13 mouse cellular contexts compared by ENCODE assay signal in the genomic region with DNA sequence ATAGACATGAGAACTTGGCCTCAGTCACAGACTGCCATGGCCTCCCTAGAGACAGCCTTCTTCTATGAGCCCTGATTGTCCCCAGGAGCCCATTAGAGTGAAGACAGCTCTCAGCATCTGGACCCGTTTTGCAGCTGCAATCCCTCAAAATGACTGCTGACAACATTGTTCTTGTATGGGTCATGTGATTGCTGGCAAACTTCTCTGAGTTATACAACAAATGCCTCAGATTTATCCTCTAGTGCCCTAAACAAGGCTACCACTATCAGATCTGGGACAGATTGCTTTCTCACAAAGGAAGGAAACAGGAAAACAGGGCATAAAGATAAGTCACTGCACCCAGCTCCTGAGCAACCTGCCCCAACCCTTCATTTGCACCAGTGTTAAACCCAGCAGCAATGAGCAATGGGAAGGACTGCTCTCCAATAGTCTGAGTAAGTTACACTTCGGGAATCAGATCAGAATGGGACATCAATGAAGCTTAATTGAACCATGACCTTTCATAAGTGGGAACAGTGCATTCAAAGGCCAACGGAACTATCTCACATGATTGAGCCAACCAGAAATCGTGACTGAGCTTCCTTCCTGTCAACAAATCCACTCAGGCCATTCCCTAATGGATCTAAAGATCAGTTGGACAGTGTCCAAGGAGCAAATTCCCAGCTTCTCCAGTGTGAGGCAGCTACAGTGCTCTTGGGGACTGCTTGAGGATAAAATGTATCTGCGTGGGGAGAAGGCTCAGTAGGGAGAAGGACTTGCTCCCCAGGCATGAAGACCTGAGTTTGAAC. TPM values are rescaled to one million over a fixed set of nuclear protein-coding genes. Genes with fewer than 3 reads are reported as not detected.
DNase-seq lines count a peak whose midpoint lies in the region; ATAC-seq lines count a peak whose summit lies in the region.
"Had no signal": no experiment of that assay in that cellular context is flagged by ENCODE, and none has a peak within 500 bp of the region (broad histone marks: within the 10 kb centered on the region; RNA-seq: fewer than 3 reads in every experiment).

No protein-coding gene starts in this region.

- peak; percentile 97 for DNase-seq in heart, adult 11 months
- DNase-seq in heart, embryonic 10.5 days (ENCODE audit: low spot score), result no peak
- DNase-seq in heart, postnatal 4 days, result peak; percentile 35
- DNase-seq in kidney, postnatal 14 days, result peak; percentile 82
- peak; percentile 30 for DNase-seq in skeletal muscle tissue, adult 2 months (ENCODE audit: low read depth, low spot score)
- no peak for DNase-seq in cerebellum, adult 9-10 months
- no peak for DNase-seq in urinary bladder, postnatal 36 days (ENCODE audit: low spot score in 2 of 2)
- DNase-seq in midbrain, embryonic 14.5 days, result no peak
- DNase-seq: cerebellum, adult 8-10 months; gastrocnemius, postnatal 10 days had no signal

- H3K4me1 ChIP-seq in heart, embryonic 10.5 days, result no peaks in the 10 kb centered on the region
- no peaks in the 10 kb centered on the region for H3K4me1 ChIP-seq in midbrain, embryonic 14.5 days (ENCODE audit: control insufficient read depth, insufficient read depth, low read length)
- H3K4me1 ChIP-seq: limb, embryonic 13.5 days had no signal

- no peaks in the 10 kb centered on the region for H3K27me3 ChIP-seq in heart, embryonic 10.5 days (ENCODE audit: insufficient read depth, poor library complexity, severe bottlenecking)
- no peaks in the 10 kb centered on the region for H3K27me3 ChIP-seq in midbrain, embryonic 14.5 days (ENCODE audit: control insufficient read depth, insufficient read depth, low read length)
- H3K27me3 ChIP-seq: limb, embryonic 13.5 days had no signal

- H3K36me3 ChIP-seq in heart, embryonic 10.5 days, result no peaks in the 10 kb centered on the region
- H3K36me3 ChIP-seq in midbrain, embryonic 14.5 days (ENCODE audit: control insufficient read depth, insufficient read depth, low read length), result no peaks in the 10 kb centered on the region
- H3K36me3 ChIP-seq: limb, embryonic 13.5 days had no signal

- H3K27ac ChIP-seq in heart, embryonic 10.5 days, result no peak overlapping the region
- H3K27ac ChIP-seq in midbrain, embryonic 14.5 days (replicated peaks; ENCODE audit: low read depth, low read length), result no peak overlapping the region
- H3K27ac ChIP-seq: limb, embryonic 13.5 days had no signal

- no peak for ATAC-seq in midbrain, embryonic 14.5 days (ENCODE audit: low FRiP score, low TSS enrichment)

- WGBS in heart, embryonic 10.5 days, result 40% methylated on average over 5 of the region's 5 CpGs
- WGBS in midbrain, embryonic 14.5 days, result 82% methylated on average over 5 of the region's 5 CpGs

- H3K4me2 ChIP-seq in midbrain, embryonic 14.5 days (ENCODE audit: low read length), result no peak overlapping the region
- H3K4me2 ChIP-seq: limb, embryonic 13.5 days had no signal

- no peak overlapping the region for H3K9ac ChIP-seq in midbrain, embryonic 14.5 days (replicated peaks; ENCODE audit: low read length)
- H3K9ac ChIP-seq: limb, embryonic 13.5 days had no signal

- no peak overlapping the region for H3K4me3 ChIP-seq in heart, embryonic 10.5 days
- no peak overlapping the region for H3K4me3 ChIP-seq in midbrain, embryonic 14.5 days (replicated peaks; ENCODE audit: low read depth, low read length)
- H3K4me3 ChIP-seq: limb, embryonic 13.5 days had no signal

- H3K9me3 ChIP-seq in heart, embryonic 10.5 days, result no peaks in the 10 kb centered on the region
- no peaks in the 10 kb centered on the region for H3K9me3 ChIP-seq in midbrain, embryonic 14.5 days (ENCODE audit: control insufficient read depth, low read length)
- H3K9me3 ChIP-seq: limb, embryonic 13.5 days had no signal

RNA-seq across cellular contexts. Expression of a gene that starts 4.4 kb away (rescaled TPM):
- polyA plus RNA-seq in heart, embryonic 10.5 days (2016; fragmentation: Nextera tagmentation; extraction: Ambion mirVana), result 0.60 and 0.62 TPM in 2 replicates
- total RNA-seq in heart, postnatal 4 days (2021), result 10 to 100 TPM in 1 of 2 experiments, 1 to 10 TPM in 1; 9.0 to 10.2 TPM
- 0.54 and 0.67 TPM in 2 replicates for polyA plus RNA-seq in midbrain, embryonic 14.5 days (2014; fragmentation: Nextera tagmentation; extraction: Ambion mirVana)
- polyA plus RNA-seq: C2C12 had no signal

RNA-seq across cellular contexts. Expression of a gene that starts 42.4 kb away (rescaled TPM):
- polyA plus RNA-seq in heart, embryonic 10.5 days (2016; fragmentation: Nextera tagmentation; extraction: Ambion mirVana), result not detected in 2 replicates
- not detected for total RNA-seq in heart, postnatal 4 days (2021)
- not detected in 2 replicates for polyA plus RNA-seq in midbrain, embryonic 14.5 days (2014; fragmentation: Nextera tagmentation; extraction: Ambion mirVana)
- total RNA-seq: gastrocnemius, postnatal 10 days had no signal
- polyA plus RNA-seq: C2C12; limb, embryonic 13.5 days; stomach, embryonic 14.5 days had no signal

Comparison
In these comparisons a context has a peak if more than half of its experiments do, and no peak if none do; other contexts are left out.
1. DNase-seq: peak in heart, adult 11 months (single experiment), heart, postnatal 4 days (single experiment), kidney, postnatal 14 days (single experiment) and skeletal muscle tissue, adult 2 months (single experiment); none in heart, embryonic 10.5 days (single experiment), cerebellum, adult 9-10 months (single experiment), urinary bladder, postnatal 36 days (0 of 2) and midbrain, embryonic 14.5 days (single experiment).